Mouse (Mus musculus) hindbrain, embryonic 10.5 days (tissue): ENCODE results near the gene Wdr60. TPM values are rescaled to one million over a fixed set of nuclear protein-coding genes. Genes with fewer than 3 reads are reported as not detected.
A peak's percentile ranks its signal among the peaks of the same experiment; 100 is the strongest.

Experiments used
- DNase-seq: peaks from one replicate; pipeline ENCODE4 v3.0.0-alpha.2; 2017; ENCODE audit warnings: low spot score
- H3K27ac ChIP-seq: fragments of 300-500 bp; sonication (generic); 2 replicates; pipeline ENCODE4 v1.5.1; 2016; ENCODE audit warnings: mild to moderate bottlenecking, moderate library complexity
- H3K27me3 ChIP-seq: fragments of 300-500 bp; sonication (generic); 2 replicates; pipeline ENCODE4 v1.6.1; 2016; ENCODE audit warnings: mild to moderate bottlenecking; ENCODE audit not compliant: poor library complexity, insufficient read depth, severe bottlenecking
- H3K36me3 ChIP-seq: fragments of 300-500 bp; sonication (generic); 2 replicates; pipeline ENCODE4 v1.6.1; 2016; ENCODE audit warnings: mild to moderate bottlenecking, moderate library complexity
- H3K4me1 ChIP-seq: fragments of 300-500 bp; sonication (generic); replicated peaks from 2 replicates; pipeline ENCODE4 v1.6.1; 2016; ENCODE audit warnings: mild to moderate bottlenecking
- H3K4me3 ChIP-seq: fragments of 300-500 bp; sonication (generic); 2 replicates; pipeline ENCODE4 v1.5.1; 2016; ENCODE audit warnings: mild to moderate bottlenecking, moderate library complexity
- H3K9me3 ChIP-seq: fragments of 300-500 bp; sonication (generic); 2 replicates; pipeline ENCODE4 v1.6.1; 2016; ENCODE audit warnings: mild to moderate bottlenecking, moderate library complexity
- WGBS: fragments of 180-500 bp; shearing (Covaris S2); methylation state at CpG from one replicate; pipeline ENCODE4 v1.1.7; 2016; 5-methylcytosine and 5-hydroxymethylcytosine counted together
- polyA plus RNA-seq: library from polyadenylated mRNA; unstranded; fragments of >200 nt; fragmentation: Nextera tagmentation; extraction: Ambion mirVana; gene quantifications from 2 replicates; pipeline ENCODE4 v1.2.1, GENCODE M21; 2016

The Wdr60 gene
- 14.7 and 16.0 TPM in 2 replicates for polyA plus RNA-seq

DNA sequence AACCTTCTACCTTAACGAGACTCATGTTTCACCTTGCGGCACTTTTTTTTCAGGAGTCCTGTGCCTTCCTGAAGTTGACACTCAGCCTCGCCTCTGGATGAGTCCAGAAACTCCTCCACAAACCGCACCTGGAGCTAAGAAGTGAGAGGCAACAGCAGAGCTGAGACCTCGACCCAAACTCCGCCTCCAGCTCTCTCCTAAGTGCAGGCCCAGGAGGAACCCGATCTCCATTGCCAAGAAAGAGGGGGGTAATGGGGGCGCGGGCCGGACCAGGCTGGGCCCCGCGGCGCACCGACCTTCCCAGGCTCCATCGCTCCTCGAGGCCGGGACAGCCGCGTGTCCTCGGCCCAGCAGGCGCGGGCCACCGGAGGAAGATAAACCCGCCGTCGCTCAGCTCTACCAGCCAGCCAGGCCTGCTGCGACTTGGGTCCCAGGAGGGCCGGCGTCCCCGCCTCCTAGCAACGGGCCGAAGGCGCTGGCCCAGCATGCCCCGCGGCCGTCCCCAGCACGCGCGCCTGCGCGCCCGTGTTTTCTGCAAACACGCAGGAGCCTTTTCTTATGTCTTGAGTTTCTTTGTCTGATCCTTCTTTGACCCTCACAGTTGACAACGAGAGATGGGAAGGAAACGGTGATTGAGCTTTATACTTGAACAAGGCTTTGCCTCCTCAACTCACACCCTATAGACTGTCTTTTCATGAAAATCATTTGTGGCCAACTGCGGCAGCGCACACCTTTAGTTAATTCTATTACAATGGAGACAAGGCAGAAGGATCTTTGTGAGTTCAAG lies at the start of gene Wdr60:
Gene Wdr60 (minus strand): TSS at position 468 of the 787 bp plus-strand sequence.
- Histone ChIP-seq H3K4me3 (peak within 1 kb of the TSS; percentile 72), H3K27ac (peak within 1 kb of the TSS; percentile 91), H3K9me3 (no peaks in the 10 kb centered on the region), H3K36me3 (no peaks in the 10 kb centered on the region), H3K27me3 (no peaks in the 10 kb centered on the region), H3K4me1 (peaks cover 16% of the 10 kb centered on the region)
- 4% methylated on average over 47 of the region's 47 CpGs for WGBS
- peak; percentile 92 for DNase-seq

DNA sequence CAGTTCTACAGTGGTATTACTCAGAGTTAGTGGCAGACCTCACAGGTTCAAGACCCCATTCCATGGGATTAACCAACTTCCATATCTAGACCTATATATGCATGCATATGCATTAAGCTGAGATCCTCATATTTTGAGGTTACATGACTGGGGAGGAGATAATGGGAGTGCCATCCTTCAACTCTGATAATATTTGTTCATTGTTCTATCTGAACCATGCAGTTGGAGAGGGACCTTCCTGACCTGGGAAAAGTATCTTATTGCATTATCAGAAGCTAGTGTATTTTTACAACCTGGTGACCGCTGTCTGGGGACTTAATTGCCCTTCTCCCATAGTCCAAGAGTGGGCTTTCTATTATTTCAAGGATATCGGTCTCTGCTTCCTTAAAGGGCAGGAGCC lies 45.8 kb upstream of the Wdr60 start:
- H3K36me3 ChIP-seq: no peaks in the 10 kb centered on the region
- no peaks in the 10 kb centered on the region for H3K27me3 ChIP-seq
- no peak for DNase-seq
- WGBS: 85% methylated on average over 2 of the region's 2 CpGs
- no peak overlapping the region for H3K4me3 ChIP-seq
- no peaks in the 10 kb centered on the region for H3K9me3 ChIP-seq
- no peaks in the 10 kb centered on the region for H3K4me1 ChIP-seq
- no peak overlapping the region for H3K27ac ChIP-seq

DNA sequence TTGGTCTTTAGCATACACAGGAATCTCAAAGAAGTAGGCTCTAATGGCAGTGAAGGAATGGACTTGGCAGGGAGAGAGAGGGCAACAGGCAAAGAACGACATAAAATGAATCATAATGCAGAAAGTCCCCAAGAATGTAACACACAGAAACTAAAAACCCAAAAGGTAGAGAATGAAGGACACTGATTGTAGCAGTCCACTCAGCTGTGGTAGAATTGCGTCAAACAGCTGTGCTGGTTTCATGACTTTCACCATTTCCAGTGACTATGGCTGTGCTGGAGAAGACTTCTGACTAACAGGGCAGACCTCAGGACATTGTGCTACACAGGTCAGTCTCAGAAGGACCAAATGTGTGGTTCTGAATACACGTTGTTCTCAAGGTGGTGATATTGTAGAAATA lies 45.0 kb upstream of the Wdr60 start:
- Histone ChIP-seq H3K4me1 (no peaks in the 10 kb centered on the region), H3K4me3 (no peak overlapping the region), H3K36me3 (no peaks in the 10 kb centered on the region), H3K9me3 (no peaks in the 10 kb centered on the region), H3K27ac (no peak overlapping the region), H3K27me3 (no peaks in the 10 kb centered on the region)
- WGBS: 93% methylated on average over 3 of the region's 3 CpGs
- DNase-seq: no peak

DNA sequence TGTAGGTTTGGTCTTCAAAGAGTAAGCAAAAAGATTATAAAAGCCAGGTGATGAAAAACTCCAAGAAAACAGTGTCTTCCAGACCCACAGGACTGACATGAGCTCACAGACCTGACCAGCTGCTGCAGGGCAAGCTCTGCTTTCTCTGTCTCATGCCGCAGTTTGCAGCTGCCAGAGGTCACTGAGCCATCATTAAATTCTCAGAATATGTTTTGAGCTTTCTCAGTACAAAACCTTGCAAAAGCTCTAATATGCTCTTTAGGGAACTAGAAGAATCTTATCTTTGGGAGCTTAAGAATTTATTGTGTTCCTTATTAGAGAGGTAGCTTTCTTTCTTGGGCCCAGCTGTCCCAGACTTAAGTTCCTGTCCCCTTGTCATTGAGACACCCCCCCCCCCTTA lies 43.2 kb upstream of the Wdr60 start:
- Histone ChIP-seq H3K27ac (no peak overlapping the region), H3K9me3 (no peaks in the 10 kb centered on the region), H3K4me3 (no peak overlapping the region), H3K27me3 (no peaks in the 10 kb centered on the region), H3K4me1 (no peaks in the 10 kb centered on the region), H3K36me3 (no peaks in the 10 kb centered on the region)
- no peak for DNase-seq
- 76% methylated on average over 1 of the region's 1 CpGs for WGBS

DNA sequence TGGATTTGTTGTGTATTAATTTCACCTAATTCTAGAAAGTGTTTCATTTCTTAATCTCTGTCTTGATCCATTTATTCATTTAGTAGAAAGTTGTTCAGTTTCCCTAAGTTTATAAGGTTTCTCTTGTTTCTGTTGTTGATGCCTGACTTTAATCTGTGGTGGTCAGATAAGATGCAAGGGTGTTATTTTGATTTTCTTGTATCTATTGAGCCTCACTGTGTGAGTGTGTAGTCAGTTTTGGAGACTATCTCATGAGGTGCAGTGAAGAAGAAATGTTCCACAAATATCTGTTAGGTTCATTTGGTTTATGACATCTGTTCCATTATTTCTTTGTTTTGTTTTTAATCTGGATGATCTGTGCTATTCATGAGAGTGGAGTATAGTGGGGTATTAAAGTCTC lies 39.4 kb upstream of the Wdr60 start:
- no peaks in the 10 kb centered on the region for H3K36me3 ChIP-seq
- H3K27me3 ChIP-seq: no peaks in the 10 kb centered on the region
- no peak for DNase-seq
- H3K4me3 ChIP-seq: no peak overlapping the region
- no peaks in the 10 kb centered on the region for H3K9me3 ChIP-seq
- H3K27ac ChIP-seq: no peak overlapping the region
- no peaks in the 10 kb centered on the region for H3K4me1 ChIP-seq

DNA sequence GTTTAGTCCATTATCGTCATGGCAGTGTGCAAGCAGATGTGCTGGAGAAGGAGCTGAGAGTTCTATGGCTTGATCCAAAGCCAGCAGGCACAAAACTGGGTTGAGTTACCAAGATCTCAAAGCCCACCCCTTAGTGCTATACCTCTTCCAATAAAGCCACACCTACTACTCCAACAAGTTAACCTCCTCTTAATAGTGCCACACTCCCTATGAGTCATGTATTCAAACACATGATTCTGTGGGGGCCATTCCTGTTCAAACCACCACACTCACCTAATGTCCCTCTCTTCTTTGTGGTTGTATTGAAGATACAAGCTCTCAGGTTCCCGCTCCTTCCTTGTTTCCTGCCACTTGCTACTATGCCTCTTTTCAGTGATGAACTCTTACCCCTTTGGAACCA lies 37.1 kb upstream of the Wdr60 start:
- Histone ChIP-seq H3K9me3 (no peaks in the 10 kb centered on the region), H3K27ac (no peak overlapping the region), H3K4me3 (no peak overlapping the region), H3K27me3 (no peaks in the 10 kb centered on the region), H3K36me3 (no peaks in the 10 kb centered on the region), H3K4me1 (no peaks in the 10 kb centered on the region)
- WGBS: 89% methylated on average over 2 of the region's 2 CpGs
- DNase-seq: no peak

DNA sequence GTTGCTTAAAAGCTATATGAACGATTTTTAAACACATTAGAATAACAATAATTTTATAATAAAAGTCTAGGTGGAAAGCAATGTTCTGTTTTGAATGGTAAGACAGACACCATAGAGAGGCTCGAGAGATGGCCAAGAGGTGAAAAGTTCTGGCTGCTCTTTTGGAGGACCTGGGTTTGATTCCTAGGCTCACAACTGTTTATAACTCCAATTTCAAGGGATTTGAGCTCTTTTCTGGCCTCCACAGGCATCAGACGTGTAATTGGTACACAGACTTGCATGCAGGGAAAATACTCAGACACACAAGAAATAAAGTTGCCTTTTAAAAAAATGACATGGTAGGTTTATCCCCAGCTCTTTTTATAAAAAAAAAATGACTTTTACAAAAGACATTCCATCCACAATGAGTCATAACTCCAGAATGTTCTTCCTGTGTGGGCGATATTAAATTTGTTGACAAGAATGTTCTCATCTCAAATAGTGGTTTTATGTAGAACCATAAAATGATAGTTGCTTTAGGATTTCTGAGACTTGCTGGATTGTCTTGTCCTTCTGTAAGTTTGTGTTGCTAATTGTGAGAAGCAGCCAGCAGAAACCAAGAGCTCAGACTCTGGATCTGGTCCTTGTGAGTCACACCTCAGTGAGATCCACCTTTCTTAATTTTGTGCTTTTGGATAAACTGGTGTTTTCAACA lies 30.9 kb upstream of the Wdr60 start:
- 86% methylated on average over 4 of the region's 4 CpGs for WGBS
- no peaks in the 10 kb centered on the region for H3K27me3 ChIP-seq

DNA sequence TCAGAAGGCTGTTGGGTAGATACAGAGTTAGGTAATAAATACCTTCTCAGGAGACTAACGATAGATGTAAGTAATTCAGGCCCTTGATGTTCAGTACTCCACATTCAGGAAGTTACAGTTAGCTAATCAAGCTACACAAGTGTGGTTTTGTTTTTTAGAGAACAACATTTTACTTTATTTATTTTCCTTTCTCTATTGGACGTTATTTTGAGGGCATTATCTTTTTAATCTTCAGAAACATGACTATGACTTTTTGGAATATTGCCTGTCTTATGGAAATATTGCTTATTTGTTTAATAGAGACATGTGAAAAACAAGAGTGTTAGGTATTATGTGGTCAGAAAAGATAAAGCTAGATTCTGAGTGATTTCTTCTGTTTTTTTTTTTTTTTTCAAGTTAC lies 30.4 kb upstream of the Wdr60 start:
- Histone ChIP-seq H3K36me3 (no peaks in the 10 kb centered on the region), H3K4me3 (no peak overlapping the region), H3K27me3 (no peaks in the 10 kb centered on the region), H3K9me3 (no peaks in the 10 kb centered on the region), H3K4me1 (no peaks in the 10 kb centered on the region), H3K27ac (no peak overlapping the region)
- DNase-seq: no peak
- 86% methylated on average over 2 of the region's 2 CpGs for WGBS

More for the DNA sequence above, 30.9 kb upstream of the Wdr60 start:
- H3K4me1 ChIP-seq: no peaks in the 10 kb centered on the region
- no peaks in the 10 kb centered on the region for H3K36me3 ChIP-seq
- no peaks in the 10 kb centered on the region for H3K9me3 ChIP-seq
- no peak overlapping the region for H3K27ac ChIP-seq
- DNase-seq: no peak
- H3K4me3 ChIP-seq: no peak overlapping the region

DNA sequence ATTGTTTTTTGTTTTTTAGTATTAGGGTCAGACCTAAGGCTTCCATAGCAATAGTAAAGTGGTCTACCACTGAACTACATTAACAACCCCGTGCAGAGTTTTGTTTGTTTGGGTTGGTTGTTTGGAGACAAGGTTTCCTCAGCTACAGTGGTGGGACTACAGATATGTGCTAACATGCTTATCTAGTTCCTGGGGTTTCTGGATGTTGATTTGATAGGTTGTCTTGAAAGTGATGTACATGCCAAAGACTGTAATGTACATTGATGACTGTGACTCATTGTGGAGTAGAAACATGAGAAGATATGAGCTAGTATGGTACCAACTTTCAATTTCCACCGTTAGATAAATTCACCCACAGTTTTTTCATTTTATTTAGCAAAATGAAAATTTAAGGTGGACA lies 20.7 kb upstream of the Wdr60 start:
- Histone ChIP-seq H3K27ac (no peak overlapping the region), H3K9me3 (no peaks in the 10 kb centered on the region), H3K27me3 (no peaks in the 10 kb centered on the region), H3K4me3 (no peak overlapping the region), H3K36me3 (no peaks in the 10 kb centered on the region), H3K4me1 (peaks cover 17% of the 10 kb centered on the region)
- 88% methylated on average over 2 of the region's 2 CpGs for whole genome bisulfite sequencing
- DNase-seq: no peak

DNA sequence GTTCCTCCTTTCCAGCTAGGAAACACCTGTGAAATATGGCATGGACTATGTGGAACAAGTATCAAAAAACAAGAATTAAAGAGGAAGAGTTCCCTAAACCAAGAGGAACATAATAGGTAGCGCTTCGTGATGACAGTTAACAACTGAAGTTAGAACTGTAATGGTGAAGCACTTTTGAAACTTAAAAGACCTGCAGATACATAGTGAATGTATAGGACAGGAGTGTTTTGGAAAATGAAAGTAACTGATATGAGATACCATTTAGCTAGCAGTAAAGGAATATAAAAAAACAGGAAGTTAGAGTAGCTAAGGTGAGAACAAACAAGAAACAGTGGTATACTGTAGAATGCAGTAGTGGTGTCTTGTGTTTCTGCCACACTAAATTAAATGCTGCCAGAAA lies 20.0 kb upstream of the Wdr60 start:
- Histone ChIP-seq H3K27ac (no peak overlapping the region), H3K9me3 (no peaks in the 10 kb centered on the region), H3K4me3 (peak overlapping the region; percentile 97; the same call in 1 of the 2 replicates), H3K27me3 (no peaks in the 10 kb centered on the region), H3K36me3 (no peaks in the 10 kb centered on the region), H3K4me1 (peaks cover 17% of the 10 kb centered on the region)
- 95% methylated on average over 2 of the region's 2 CpGs for WGBS
- no peak for DNase-seq

DNA sequence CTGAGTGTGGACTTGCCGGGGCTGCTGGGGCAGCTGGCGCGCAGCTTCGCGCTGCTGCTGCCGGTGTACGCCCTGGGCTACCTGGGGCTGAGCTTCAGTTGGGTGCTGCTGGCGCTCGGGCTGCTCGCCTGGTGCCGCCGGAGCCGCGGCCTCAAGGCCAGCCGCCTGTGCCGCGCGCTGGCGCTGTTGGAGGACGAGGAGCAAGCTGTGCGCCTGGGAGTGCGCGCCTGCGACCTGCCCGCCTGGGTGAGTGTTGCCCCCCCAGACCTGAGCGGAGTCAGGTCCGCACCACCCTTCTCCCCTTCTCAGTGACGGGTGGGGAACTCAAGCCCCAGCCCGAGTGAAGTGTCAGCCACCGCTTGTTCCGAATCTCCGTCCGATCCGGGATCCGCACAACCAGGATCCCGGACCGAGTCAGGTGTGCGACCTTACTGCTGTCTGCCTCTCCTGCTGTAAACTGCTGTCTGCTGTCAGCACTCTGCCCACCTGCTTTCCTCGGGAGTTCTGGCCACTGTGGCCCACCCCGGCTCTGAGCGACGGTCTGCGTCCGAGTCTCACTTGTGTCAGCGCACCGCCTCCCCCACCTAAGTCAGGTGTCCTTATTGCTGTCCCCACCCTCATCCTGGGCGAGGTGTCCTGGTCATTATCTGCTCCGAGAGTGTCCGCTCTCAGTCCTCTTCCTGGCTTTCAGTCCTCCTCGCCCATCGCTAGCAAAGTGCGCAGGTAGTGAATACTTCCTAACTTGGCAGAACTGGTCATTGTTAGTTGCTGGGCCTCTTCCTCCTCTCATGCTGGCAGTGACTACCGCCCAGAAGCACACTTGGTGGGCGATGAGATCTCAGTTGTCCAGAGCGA lies 18.8 kb upstream of the Wdr60 start:
- H3K36me3 ChIP-seq: no peaks in the 10 kb centered on the region
- H3K4me1 ChIP-seq: peaks cover 17% of the 10 kb centered on the region
- peak; percentile 29 for DNase-seq
- H3K27ac ChIP-seq: peak overlapping the region; percentile 96
- no peaks in the 10 kb centered on the region for H3K27me3 ChIP-seq
- H3K4me3 ChIP-seq: peak overlapping the region; percentile 97
- WGBS: under 1% methylated on average over 55 of the region's 55 CpGs
- no peaks in the 10 kb centered on the region for H3K9me3 ChIP-seq

DNA sequence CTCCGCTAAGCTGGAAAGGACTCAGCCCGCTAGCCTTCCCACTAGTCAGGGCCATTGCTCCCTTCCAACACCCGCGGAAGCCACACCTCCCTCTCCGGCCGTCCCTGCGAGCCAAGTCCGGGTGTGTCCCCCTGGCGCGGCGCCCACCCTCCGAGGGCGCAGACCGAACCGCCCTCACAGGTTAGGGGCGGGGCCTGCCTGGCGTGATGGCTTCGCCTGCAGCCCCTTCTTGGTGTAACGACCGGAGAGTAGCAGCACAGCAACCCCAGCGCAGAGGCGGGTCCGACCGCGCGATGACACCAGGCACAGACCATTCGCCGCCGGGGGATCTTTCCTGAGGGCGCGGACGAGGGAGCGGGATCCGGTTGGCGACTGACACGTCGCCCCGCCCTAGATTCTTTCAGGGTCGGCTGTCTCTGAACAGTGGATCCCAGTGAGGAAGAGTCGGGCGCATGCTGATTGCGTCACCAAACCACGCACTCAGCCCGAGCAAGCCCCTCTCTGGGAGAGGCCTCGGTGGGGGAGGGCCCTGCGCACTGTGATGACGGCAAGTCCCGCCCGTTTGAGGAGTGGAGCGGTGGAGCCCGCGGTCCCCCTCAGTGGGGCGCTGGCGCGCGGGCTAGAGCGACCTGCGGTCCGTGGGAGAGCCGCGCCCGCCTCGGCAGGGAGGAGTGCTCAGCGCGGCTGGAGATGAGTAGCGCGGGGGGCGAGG lies 18.0 kb upstream of the Wdr60 start, which contains the start of gene Esyt2:
Gene Esyt2 (plus strand): TSS at position 544 of the 712 bp plus-strand sequence.
- peak; percentile 100 for DNase-seq
- no peaks in the 10 kb centered on the region for H3K9me3 ChIP-seq
- under 1% methylated on average over 68 of the region's 68 CpGs for WGBS
- H3K27me3 ChIP-seq: no peaks in the 10 kb centered on the region
- peak within 1 kb of the TSS; percentile 97 for H3K4me3 ChIP-seq
- H3K4me1 ChIP-seq: peaks cover 17% of the 10 kb centered on the region
- no peaks in the 10 kb centered on the region for H3K36me3 ChIP-seq
- peak within 1 kb of the TSS; percentile 96 for H3K27ac ChIP-seq
